Mouse (Mus musculus): Measurements from ENCODE around the gene Pla2g4e. TPM values are rescaled to one million over a fixed set of nuclear protein-coding genes. Genes with fewer than 3 reads are reported as not detected.

The Pla2g4e gene
- polyA plus RNA-seq, 1 experiment from 2014 or later: 0.07 TPM

GRCm38 (mm10) chr2:120178936-120179335 lies 66.2 kb downstream of the Pla2g4e start:
- no peak overlapping the region for H3K9ac ChIP-seq
- no peaks in the 10 kb centered on the region for H3K36me3 ChIP-seq
- H3K4me3 ChIP-seq: no peak overlapping the region
- H3K27me3 ChIP-seq: peaks cover 4% of the 10 kb centered on the region; the same call in 1 of the 2 replicates
- no peak overlapping the region for H3K4me2 ChIP-seq
- no peaks in the 10 kb centered on the region for H3K9me3 ChIP-seq
- H3K27ac ChIP-seq: no peak overlapping the region
- no peak for ATAC-seq (ENCODE audit: insufficient number of reproducible peaks, insufficient read depth, low FRiP score, low TSS enrichment, low read depth)
- H3K4me1 ChIP-seq: 0 out of 2 replicates have a peak, but pooled peaks cover 4% of the 10 kb centered on the region

- 20% methylated on average over 10 of the region's 10 CpGs for WGBS
- Histone ChIP-seq H3K27ac (no peak overlapping the region), H3K27me3 (peaks cover 4% of the 10 kb centered on the region; the same call in 1 of the 2 replicates)
Measured at GRCm38 (mm10) chr2:120173718-120174117, 71.4 kb downstream of the Pla2g4e start.

DNA sequence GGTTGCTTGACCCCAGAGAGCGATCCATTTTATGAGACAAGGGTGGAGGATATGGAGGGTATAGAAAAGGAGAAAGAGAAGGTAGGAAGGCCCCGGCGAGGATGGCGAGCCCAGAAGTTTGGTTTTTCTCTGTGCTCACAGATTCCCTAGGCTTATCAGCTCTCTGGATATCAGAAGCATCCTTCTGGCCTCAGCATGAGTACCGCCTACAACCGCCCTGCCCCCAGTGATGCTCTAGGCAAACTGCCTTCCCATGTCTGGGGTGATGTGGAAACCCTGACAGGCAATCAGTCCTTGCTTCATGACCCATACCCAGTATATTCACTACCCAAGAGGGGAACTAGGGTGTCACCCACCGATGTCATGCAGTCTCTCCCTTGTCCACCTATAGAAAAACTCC lies 73.8 kb downstream of the Pla2g4e start:
- no peaks in the 10 kb centered on the region for H3K36me3 ChIP-seq
- H3K27me3 ChIP-seq: peaks cover 4% of the 10 kb centered on the region; the same call in 1 of the 2 replicates
- no peak overlapping the region for H3K4me2 ChIP-seq
- H3K9me3 ChIP-seq: no peaks in the 10 kb centered on the region
- no peak overlapping the region for H3K27ac ChIP-seq
- no peak overlapping the region for H3K9ac ChIP-seq
- no peak for ATAC-seq (ENCODE audit: insufficient number of reproducible peaks, insufficient read depth, low FRiP score, low TSS enrichment, low read depth)
- WGBS: 96% methylated on average over 7 of the region's 7 CpGs
- H3K4me1 ChIP-seq: 0 out of 2 replicates have a peak, but pooled peaks cover 5% of the 10 kb centered on the region
- H3K4me3 ChIP-seq: no peak overlapping the region

More at GRCm38 (mm10) chr2:120173718-120174117, 71.4 kb downstream of the Pla2g4e start:
- ATAC-seq (ENCODE audit: insufficient number of reproducible peaks, insufficient read depth, low FRiP score, low TSS enrichment, low read depth): no peak
- no peaks in the 10 kb centered on the region for H3K9me3 ChIP-seq
- H3K36me3 ChIP-seq: no peaks in the 10 kb centered on the region
- H3K9ac ChIP-seq: no peak overlapping the region
- H3K4me3 ChIP-seq: no peak overlapping the region
- peak overlapping the region; percentile 24 for H3K4me2 ChIP-seq
- 0 out of 2 replicates have a peak, but pooled peaks cover 5% of the 10 kb centered on the region for H3K4me1 ChIP-seq

DNA sequence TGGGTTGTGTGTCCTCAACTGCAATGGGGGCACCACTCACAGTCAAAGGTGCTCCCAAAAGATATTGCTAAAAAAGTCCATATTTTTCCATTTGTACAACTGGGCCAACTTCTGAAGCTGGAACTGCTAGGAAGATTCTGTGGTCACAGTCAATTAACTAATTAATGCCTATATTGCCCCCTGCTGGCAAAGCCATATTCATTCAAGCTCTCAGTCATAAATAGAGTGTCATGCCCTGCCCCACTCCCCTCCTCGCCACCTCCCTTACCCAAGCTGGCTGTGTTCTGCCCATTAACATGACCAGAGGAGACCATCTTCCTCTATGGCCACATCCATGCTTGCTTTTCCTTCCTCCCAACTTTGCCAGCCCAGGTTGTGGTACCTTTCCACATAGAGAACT lies 74.4 kb downstream of the Pla2g4e start:
- Histone ChIP-seq H3K36me3 (no peaks in the 10 kb centered on the region), H3K4me1 (0 out of 2 replicates have a peak, but pooled peaks cover 5% of the 10 kb centered on the region), H3K4me3 (no peak overlapping the region), H3K4me2 (no peak overlapping the region), H3K9ac (no peak overlapping the region), H3K27me3 (peaks cover 4% of the 10 kb centered on the region; the same call in 1 of the 2 replicates), H3K9me3 (no peaks in the 10 kb centered on the region), H3K27ac (no peak overlapping the region)
- ATAC-seq (ENCODE audit: insufficient number of reproducible peaks, insufficient read depth, low FRiP score, low TSS enrichment, low read depth): no peak
- WGBS: 68% methylated on average over 1 of the region's 1 CpGs

GRCm38 (mm10) chr2:120169382-120169781 lies 75.8 kb downstream of the Pla2g4e start:
- Histone ChIP-seq H3K9me3 (no peaks in the 10 kb centered on the region), H3K4me2 (no peak overlapping the region), H3K9ac (no peak overlapping the region), H3K36me3 (no peaks in the 10 kb centered on the region), H3K4me1 (0 out of 2 replicates have a peak, but pooled peaks cover 5% of the 10 kb centered on the region), H3K4me3 (no peak overlapping the region), H3K27ac (no peak overlapping the region), H3K27me3 (peaks cover 4% of the 10 kb centered on the region; the same call in 1 of the 2 replicates)
- no peak for ATAC-seq (ENCODE audit: insufficient number of reproducible peaks, insufficient read depth, low FRiP score, low TSS enrichment, low read depth)
- 86% methylated on average over 3 of the region's 3 CpGs for WGBS

DNA sequence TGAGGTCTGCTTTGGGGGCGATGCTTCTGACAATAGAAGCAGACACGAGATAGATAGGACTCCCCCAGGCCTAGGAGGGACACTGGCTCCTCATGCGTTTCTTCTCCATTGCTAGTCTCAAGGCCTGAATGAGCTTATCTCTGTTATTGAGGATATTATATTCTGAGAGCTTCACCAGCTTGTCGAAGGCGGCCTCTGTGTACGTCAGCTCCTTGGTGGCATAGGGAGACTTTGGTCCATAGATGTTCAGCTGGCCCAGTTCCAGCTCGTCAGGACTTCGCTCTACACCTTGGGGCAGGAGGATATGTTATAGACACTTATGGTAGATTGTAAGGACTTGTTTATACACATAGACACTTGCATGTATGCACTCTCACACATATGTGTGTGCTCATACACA lies 77.4 kb downstream of the Pla2g4e start:
- no peak overlapping the region for H3K9ac ChIP-seq
- no peak overlapping the region for H3K4me2 ChIP-seq
- no peaks in the 10 kb centered on the region for H3K27me3 ChIP-seq
- no peak overlapping the region for H3K4me3 ChIP-seq
- H3K27ac ChIP-seq: no peak overlapping the region
- no peaks in the 10 kb centered on the region for H3K4me1 ChIP-seq
- no peaks in the 10 kb centered on the region for H3K36me3 ChIP-seq
- ATAC-seq (ENCODE audit: insufficient number of reproducible peaks, insufficient read depth, low FRiP score, low TSS enrichment, low read depth): no peak
- 88% methylated on average over 8 of the region's 8 CpGs for WGBS
- no peaks in the 10 kb centered on the region for H3K9me3 ChIP-seq

DNA sequence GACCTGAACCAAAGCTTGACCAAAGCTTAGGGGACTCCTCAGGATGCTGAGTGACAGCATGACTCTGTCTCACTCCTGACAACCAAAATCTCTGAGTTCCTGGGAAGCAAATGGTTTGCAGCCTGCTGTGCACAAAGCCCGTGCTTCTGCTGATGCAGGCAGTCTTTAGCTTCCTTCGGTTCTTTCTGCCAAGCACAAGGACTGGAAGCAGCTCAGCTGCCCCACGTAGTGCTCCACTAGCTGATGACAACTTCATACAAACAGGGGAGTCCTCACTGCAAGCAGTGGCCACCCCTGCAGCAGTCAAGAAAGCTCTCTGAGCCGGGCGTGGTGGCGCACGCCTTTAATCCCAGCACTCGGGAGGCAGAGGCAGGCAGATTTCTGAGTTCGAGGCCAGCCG lies 79.7 kb downstream of the Pla2g4e start:
- Histone ChIP-seq H3K4me1 (no peaks in the 10 kb centered on the region), H3K27ac (no peak overlapping the region), H3K36me3 (no peaks in the 10 kb centered on the region), H3K27me3 (no peaks in the 10 kb centered on the region), H3K9ac (no peak overlapping the region), H3K4me3 (no peak overlapping the region), H3K4me2 (no peak overlapping the region), H3K9me3 (no peaks in the 10 kb centered on the region)
- ATAC-seq (ENCODE audit: insufficient number of reproducible peaks, insufficient read depth, low FRiP score, low TSS enrichment, low read depth): no peak
- WGBS: 82% methylated on average over 10 of the region's 10 CpGs

- H3K4me2 ChIP-seq: no peak overlapping the region
- no peak overlapping the region for H3K4me3 ChIP-seq
- no peak overlapping the region for H3K9ac ChIP-seq
- H3K4me1 ChIP-seq: peaks cover 3% of the 10 kb centered on the region; the same call in 1 of the 2 replicates
- H3K36me3 ChIP-seq: no peaks in the 10 kb centered on the region
- H3K9me3 ChIP-seq: 0 out of 2 replicates have a peak, but pooled peaks cover 3% of the 10 kb centered on the region
- ATAC-seq (ENCODE audit: insufficient number of reproducible peaks, insufficient read depth, low FRiP score, low TSS enrichment, low read depth): no peak
- no peak overlapping the region for H3K27ac ChIP-seq
- no peaks in the 10 kb centered on the region for H3K27me3 ChIP-seq
- WGBS: 77% methylated on average over 2 of the region's 2 CpGs
Measured at GRCm38 (mm10) chr2:120159434-120159833, 85.7 kb downstream of the Pla2g4e start.

DNA sequence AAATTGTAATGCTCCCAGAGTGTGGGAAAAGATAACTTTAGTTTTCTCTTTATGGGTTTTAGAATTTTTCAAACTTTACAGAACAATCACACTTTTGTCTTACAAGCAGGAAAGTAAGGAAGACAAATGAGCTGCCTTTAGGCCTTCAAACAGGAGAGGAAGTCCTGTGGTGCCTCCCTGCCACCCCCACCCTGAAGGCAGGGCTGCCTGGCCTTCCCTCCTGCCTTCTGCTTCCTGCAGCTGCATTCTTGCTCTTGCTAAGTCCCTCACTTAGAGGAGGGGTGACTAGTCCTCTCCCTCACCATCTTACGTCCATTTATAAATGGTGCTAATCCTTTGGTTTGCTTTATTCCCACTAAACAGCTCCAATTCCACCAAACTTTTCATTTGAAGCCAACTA lies 86.3 kb downstream of the Pla2g4e start:
- Histone ChIP-seq H3K4me2 (no peak overlapping the region), H3K27me3 (peaks cover under 1% of the 10 kb centered on the region; the same call in 1 of the 2 replicates), H3K4me1 (peaks cover 5% of the 10 kb centered on the region), H3K27ac (no peak overlapping the region), H3K9me3 (0 out of 2 replicates have a peak, but pooled peaks cover 3% of the 10 kb centered on the region), H3K36me3 (no peaks in the 10 kb centered on the region), H3K4me3 (no peak overlapping the region), H3K9ac (no peak overlapping the region)
- ATAC-seq (ENCODE audit: insufficient number of reproducible peaks, insufficient read depth, low FRiP score, low TSS enrichment, low read depth): no peak
- 22% methylated on average over 1 of the region's 1 CpGs for WGBS

DNA sequence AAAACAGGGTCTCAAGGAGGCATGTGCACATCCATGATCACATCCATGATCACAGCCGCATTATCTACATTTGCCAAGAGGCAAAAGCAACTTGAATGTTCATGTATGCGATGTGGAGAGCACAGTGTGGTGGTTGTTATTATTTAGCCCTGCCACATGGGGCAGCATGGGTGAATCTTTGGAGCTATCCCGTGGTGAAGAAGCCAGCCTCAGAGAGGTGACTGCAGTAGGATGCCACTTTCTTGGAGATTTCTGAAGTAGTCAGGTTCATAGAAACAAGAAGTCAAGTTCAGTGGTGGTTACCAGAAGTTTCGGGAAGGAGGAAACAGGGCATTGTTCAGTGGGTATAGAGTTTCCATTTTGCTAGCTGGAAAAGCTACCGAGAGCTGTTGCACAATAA lies 87.1 kb downstream of the Pla2g4e start:
- Histone ChIP-seq H3K9me3 (0 out of 2 replicates have a peak, but pooled peaks cover 3% of the 10 kb centered on the region), H3K36me3 (no peaks in the 10 kb centered on the region), H3K9ac (no peak overlapping the region), H3K4me3 (no peak overlapping the region), H3K4me2 (no peak overlapping the region), H3K27ac (no peak overlapping the region), H3K27me3 (peaks cover 8% of the 10 kb centered on the region; the same call in 1 of the 2 replicates), H3K4me1 (peaks cover 12% of the 10 kb centered on the region)
- ATAC-seq (ENCODE audit: insufficient number of reproducible peaks, insufficient read depth, low FRiP score, low TSS enrichment, low read depth): no peak
- 52% methylated on average over 5 of the region's 5 CpGs for WGBS

- ATAC-seq (ENCODE audit: insufficient number of reproducible peaks, insufficient read depth, low FRiP score, low TSS enrichment, low read depth): no peak
- Histone ChIP-seq H3K9ac (no peak overlapping the region), H3K4me1 (peaks cover 12% of the 10 kb centered on the region), H3K9me3 (0 out of 2 replicates have a peak, but pooled peaks cover 3% of the 10 kb centered on the region), H3K4me2 (no peak overlapping the region), H3K4me3 (no peak overlapping the region), H3K36me3 (no peaks in the 10 kb centered on the region), H3K27me3 (peaks cover 8% of the 10 kb centered on the region; the same call in 1 of the 2 replicates), H3K27ac (no peak overlapping the region)
- WGBS: 64% methylated on average over 2 of the region's 2 CpGs
Measured at GRCm38 (mm10) chr2:120157606-120158005, 87.5 kb downstream of the Pla2g4e start.

GRCm38 (mm10) chr2:120154361-120154894 lies 90.7 kb downstream of the Pla2g4e start, which contains the start of gene Ehd4:
TSS of gene Ehd4 (minus strand) at chr2:120154606.
- peak within 1 kb of the TSS; percentile 44; the same call in 1 of the 2 replicates for H3K27ac ChIP-seq
- ATAC-seq (ENCODE audit: insufficient number of reproducible peaks, insufficient read depth, low FRiP score, low TSS enrichment, low read depth): peak; percentile 96
- H3K4me1 ChIP-seq: peaks cover 12% of the 10 kb centered on the region
- WGBS: under 1% methylated on average over 53 of the region's 53 CpGs
- H3K4me3 ChIP-seq: peak within 1 kb of the TSS; percentile 69
- no peaks in the 10 kb centered on the region for H3K36me3 ChIP-seq
- 0 out of 2 replicates have a peak, but pooled peaks cover 3% of the 10 kb centered on the region for H3K9me3 ChIP-seq
- H3K27me3 ChIP-seq: peaks cover 8% of the 10 kb centered on the region; the same call in 1 of the 2 replicates
- H3K4me2 ChIP-seq: peak within 1 kb of the TSS; percentile 96
- H3K9ac ChIP-seq: peak within 1 kb of the TSS; percentile 78
